Mouse (Mus musculus): Measurements from ENCODE around the gene Sys1.

Gene Sys1

GRCm38 (mm10) chr2:164456864-164457300 lies at the start of gene Sys1:
Gene Sys1, plus strand, starts transcription at chr2:164456964.
- no peak for DNase-seq

- DNase-seq: peak; percentile 54
Measured at GRCm38 (mm10) chr2:164407708-164408107, 49.1 kb upstream of the Sys1 start.

- DNase-seq: no peak
Measured at GRCm38 (mm10) chr2:164414167-164414566, 42.6 kb upstream of the Sys1 start.

- no peak for DNase-seq
Measured at GRCm38 (mm10) chr2:164414581-164414980, 42.2 kb upstream of the Sys1 start.

- DNase-seq: no peak
Measured at GRCm38 (mm10) chr2:164417198-164417597, 39.6 kb upstream of the Sys1 start.

- DNase-seq: no peak
Measured at GRCm38 (mm10) chr2:164418308-164418875, 38.4 kb upstream of the Sys1 start.

- no peak for DNase-seq
Measured at GRCm38 (mm10) chr2:164419489-164419888, 37.3 kb upstream of the Sys1 start.

- DNase-seq: no peak
Measured at GRCm38 (mm10) chr2:164421306-164421705, 35.5 kb upstream of the Sys1 start.

- no peak for DNase-seq
Measured at GRCm38 (mm10) chr2:164421979-164422378, 34.8 kb upstream of the Sys1 start.

- DNase-seq: no peak
Measured at GRCm38 (mm10) chr2:164422675-164423393, 33.9 kb upstream of the Sys1 start.

GRCm38 (mm10) chr2:164423464-164423863 lies 33.3 kb upstream of the Sys1 start:
- no peak for DNase-seq

- no peak for DNase-seq
Measured at GRCm38 (mm10) chr2:164424406-164424805, 32.4 kb upstream of the Sys1 start.

- no peak for DNase-seq
Measured at GRCm38 (mm10) chr2:164425401-164425800, 31.4 kb upstream of the Sys1 start.

- no peak for DNase-seq
Measured at GRCm38 (mm10) chr2:164426121-164426520, 30.6 kb upstream of the Sys1 start.

GRCm38 (mm10) chr2:164426952-164427351 lies 29.8 kb upstream of the Sys1 start:
- DNase-seq: no peak

- DNase-seq: no peak
Measured at GRCm38 (mm10) chr2:164428451-164428850, 28.3 kb upstream of the Sys1 start.

- no peak for DNase-seq
Measured at GRCm38 (mm10) chr2:164429881-164430615, 26.7 kb upstream of the Sys1 start.

GRCm38 (mm10) chr2:164430697-164431096 lies 26.1 kb upstream of the Sys1 start:
- no peak for DNase-seq

- DNase-seq: no peak
Measured at GRCm38 (mm10) chr2:164431676-164432465, 24.9 kb upstream of the Sys1 start.

GRCm38 (mm10) chr2:164432541-164433191 lies 24.1 kb upstream of the Sys1 start:
- no peak for DNase-seq

GRCm38 (mm10) chr2:164433278-164433895 lies 23.4 kb upstream of the Sys1 start:
- DNase-seq: no peak

GRCm38 (mm10) chr2:164434681-164435080 lies 22.1 kb upstream of the Sys1 start:
- DNase-seq: no peak

All from cerebellum, adult 8-10 months (tissue).